Mouse (Mus musculus): Measurements from ENCODE around the gene Tbcd.
A peak's percentile ranks its signal among the peaks of the same experiment; 100 is the strongest.

Gene Tbcd

DNA sequence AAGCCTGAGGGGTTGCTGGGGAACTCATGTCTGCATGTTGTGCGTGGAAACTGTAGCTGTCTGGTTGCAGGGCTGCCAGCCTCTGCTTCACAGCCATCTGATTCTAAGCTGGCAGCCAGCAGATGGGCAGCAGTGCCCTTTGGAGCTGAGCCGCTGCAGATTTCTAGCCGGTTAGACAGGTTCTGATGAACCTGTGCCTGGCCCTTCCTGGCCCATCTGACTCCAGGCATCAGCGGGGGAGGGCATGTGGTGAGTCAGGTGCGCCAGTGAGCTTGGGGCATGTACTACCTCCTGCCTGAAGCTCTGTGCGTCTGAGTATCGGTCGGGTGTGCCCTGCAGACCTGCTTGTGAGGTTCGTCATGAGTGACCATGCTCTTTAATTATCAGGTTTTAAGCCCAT lies 92.2 kb downstream of the Tbcd start:
- DNase-seq, result peak; percentile 28

DNA sequence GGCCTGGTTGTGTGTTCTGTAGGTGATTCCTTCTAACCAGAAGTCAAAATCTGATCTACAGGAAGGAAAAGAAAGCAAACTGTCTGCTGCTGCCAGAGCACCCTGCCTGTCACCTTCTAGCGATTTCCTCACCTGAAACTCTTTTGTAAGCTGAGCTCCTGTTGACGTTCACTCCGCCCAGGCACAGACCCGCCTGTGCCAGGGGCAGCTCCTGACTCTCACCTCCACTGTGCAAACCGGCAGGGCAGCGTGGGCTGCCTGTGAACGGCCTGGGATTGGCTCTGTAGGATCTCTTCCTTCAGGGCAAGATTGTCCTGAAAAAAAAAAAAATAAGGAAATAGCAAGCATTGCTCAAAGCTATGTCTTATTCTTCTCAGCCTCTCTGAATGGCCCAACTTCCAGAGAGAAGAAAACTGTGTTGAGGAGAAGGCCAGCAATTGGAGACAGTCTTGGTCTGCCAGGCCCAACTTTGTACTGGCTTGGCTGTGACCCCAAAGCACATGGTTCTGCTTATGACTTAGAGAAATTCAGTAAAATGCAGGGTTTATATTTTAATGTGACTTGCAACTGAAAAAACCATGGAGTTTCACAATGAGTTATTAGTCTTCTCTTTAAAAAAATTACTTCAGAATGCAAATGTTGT lies 93.1 kb downstream of the Tbcd start:
- no peak for DNase-seq

DNA sequence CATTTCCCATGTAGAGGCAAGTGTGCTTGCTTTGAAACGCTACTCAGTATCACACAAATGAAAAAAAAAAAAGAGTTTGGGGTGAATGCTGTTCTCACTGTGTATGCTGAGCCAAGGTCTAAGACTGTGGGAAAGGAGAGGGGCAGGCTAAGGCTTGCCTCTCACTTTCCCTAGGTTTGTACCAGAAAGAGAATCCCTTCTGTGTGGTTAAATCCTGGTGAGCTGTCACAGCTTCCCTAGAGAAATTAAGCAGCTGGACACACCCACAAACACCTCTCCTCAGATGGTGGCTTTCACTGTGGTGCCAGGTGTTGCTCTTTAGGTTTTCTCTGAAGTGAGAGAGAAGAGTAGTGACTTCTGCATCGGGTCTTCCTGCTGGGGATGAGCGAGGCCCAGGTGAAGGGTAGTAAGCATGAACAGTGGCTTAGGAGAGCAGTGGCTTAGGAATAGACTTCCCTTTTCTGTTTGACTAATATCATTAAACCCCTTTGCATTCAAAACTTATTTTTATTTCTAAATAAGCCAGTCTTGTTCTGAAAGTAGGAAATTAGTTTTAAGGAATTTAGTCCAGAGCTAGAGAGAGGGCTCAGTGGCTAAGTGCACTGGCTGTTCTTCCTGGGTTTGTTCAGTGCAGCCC lies 93.8 kb downstream of the Tbcd start:
- no peak for DNase-seq

DNA sequence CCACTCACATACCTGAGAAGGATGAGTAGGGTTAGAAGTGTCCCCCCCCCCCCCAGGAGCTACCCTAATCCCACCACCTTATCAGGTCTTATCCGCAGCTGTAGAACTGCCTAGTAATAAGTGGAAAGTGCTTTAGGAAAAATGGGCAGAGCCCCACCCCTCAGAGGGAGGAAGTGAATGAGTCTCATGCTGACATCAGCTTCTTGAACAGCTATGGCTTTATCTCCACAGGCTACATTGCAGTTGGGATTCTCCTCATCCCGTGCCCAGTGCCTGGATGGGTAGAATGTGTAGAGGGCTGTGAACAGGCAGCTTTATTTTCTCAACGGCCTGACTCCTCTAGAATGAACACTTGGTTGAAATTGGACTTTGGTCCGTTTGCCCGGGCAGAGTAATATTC lies 95.5 kb downstream of the Tbcd start:
- no peak for DNase-seq

DNA sequence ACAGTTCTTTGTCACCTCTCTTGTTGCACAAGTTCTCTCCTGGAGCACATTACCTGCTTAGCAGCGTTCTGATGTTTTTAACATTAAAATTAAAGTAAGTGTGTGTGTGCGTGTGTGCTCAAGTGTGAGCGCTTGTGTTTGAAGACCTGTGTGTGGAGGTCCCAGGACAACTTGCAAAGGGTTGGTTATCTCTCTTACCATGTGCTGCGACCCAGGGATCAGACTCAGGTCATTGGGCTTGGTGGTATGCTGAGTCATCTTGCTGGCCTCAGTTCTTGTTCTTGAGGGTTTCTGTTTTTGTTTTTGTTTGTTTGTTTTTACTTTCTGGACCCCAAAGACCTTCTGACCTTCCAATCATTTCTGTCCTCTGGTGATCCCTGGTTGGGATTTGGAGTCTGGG lies 96.2 kb downstream of the Tbcd start:
- no peak for DNase-seq

DNA sequence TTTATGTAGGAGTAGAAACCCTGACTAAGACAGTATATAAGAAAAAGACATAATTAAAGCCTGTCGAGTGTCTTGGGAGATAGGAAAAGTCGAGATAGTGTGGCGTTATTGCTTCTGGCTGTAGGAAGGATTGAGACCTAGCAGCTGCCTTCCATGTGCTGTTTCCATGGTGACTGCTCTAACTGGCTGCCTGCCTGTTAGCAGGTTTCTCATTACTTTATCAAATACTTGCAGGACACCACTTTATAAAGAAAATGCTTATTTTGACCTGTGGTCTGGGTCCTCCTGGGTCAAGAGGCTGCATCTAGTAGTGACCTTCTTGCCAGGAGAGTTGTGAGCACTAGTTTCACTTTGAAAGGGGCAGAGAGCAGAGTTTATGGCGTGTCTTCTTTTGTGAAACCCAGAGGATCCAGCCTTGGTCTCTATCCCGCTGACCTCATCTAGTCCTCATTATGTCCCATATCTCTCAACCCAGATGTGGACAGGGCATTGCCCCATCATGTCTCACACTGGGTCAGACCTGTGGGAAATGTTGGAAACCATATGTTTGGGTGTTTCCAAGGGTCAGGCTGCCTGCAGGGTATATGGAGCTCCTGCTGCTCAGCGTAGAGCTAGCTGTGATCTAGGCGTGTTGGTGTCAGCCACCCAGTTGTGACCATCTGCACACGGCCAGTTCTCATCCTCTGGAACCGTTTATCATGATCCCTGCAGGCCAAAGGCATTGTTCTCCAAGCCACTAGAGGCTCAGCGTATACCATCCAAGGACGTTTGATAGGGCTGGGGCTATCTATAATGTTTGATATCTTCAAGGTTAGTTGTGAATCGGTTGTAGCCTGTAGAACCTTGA lies 97.5 kb downstream of the Tbcd start:
- no peak for DNase-seq

DNA sequence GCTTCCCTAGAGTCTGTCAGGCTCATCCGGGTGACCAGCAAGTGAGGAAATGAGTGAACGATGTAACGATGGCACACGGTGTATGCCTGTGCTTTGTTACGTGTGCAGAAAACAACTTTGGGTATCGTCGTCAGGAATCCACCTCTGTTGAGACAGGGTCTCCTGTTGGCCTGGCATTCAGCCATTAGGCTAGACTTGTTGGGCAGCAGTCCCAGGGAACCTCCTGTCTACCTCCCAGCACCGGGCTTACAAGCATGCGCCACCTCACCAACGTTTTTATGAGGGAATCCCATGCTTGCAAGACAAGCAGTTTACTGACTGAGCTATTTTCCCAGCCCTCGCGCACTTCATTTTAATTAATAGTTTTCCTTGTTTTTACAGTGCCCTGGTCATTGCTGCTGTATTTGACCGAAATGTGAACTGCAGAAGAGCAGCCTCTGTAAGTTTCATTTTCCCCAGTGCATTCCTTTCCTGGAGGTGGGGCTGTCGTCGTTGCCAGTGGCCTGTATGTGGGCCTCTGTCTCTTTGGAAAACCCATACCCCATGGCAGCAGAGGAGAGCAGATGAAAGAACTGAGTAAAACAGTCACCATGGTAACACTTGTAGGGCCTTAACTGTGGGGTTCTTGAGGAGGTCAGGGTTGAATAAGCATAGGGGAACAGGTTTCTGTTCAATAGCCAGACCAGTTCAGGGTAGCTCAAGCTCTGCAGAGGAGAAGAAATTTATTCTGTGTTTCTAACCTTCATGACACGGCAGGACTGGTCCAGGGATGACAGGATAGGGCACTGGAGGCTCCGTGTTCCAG lies 98.3 kb downstream of the Tbcd start:
- no peak for DNase-seq

DNA sequence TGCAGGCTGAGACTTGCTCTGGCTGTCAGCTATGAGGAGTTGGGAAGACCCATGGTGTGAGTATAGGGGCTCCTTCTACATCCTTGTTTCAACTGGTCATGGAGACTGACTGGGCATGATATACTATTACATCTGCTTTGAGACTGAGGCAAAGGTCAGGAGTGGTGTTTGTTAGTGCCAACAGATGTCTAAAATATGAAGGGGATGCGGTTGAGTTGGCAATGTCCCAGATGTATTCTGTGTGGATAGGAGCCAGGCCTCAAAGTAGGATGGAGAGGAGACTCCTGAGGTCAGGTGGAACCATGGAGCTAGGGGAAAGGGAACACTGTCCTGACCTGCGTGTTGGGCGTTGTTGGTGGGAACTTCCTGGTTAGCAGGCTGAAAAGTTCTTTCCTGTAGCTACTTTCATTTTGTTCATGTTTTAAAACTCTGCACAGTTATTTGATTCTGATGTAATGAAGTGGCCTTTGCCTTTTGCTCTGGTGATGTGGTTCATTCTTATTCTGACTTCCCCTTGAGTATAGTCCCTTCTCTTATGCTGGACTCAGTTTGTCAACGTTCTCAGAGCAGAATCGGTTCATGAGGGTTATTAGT lies 99.6 kb downstream of the Tbcd start:
- no peak for DNase-seq

DNA sequence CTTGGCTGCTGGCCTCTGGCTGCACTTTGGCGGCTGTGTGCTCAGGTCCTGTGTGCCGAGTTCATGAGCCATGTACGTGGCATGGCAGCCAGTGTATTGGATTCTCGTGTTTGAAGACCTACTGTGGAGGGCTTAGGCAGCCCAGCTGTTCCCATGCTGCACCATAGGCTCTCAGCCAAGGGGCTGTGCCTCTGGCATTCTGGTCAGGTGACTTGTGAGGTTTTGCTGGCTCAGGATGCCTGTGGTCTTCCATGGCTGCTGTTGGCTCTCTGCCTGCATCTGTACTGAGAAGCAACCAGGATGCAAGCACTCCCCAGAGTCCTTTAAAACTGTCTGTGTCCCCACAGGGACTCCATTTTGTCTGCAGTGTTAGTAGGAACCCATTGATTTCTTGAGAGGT lies 100.4 kb downstream of the Tbcd start:
- no peak for DNase-seq

DNA sequence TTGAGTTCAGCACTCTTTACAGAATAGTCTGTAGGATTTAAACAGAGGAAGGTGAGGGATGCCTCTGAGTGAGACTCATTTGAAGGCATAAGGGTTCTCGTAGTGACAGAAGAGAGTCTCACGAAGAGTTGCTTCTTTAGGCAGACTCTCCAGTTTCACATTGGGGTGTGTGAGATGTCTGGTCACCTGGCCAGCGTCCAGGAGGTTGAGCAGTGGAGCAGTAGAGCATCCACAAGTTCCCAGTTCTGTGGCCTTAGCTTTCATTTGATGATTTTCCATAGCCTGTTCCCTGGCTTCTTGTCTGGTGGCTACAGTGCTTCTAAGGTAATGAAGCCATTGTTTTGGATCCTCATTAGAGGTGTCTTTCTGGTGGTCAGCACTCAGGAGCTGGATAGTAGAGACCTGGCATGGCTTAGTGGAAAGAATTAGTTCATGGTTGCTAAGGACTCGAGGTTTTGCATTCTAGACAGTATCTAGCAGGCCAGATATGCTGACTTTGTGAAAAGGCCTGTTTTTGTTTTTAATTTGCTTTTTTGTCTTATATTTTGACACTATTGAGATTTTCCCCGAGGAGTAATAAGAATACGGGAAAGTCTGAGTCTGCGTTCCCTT lies 101.2 kb downstream of the Tbcd start:
- no peak for DNase-seq

DNA sequence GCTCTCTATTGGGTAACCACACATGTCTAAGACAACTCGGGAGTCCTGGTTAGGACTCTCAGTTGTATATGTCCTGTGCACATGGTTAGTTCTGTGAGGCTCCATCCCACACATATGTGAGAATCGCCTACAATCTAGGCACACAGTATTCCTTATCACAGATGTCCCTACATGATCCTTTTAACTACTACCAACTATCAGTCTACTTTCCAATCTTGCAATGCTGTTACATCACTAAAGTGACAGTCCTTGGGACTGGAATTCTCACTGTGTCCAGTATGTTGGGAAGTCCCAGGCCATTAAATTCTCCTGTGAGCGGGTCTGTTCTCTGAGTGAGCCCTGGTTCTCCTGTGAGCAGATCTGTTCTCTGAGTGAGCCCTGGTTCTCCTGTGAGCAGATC lies 101.7 kb downstream of the Tbcd start:
- DNase-seq, result no peak

DNA sequence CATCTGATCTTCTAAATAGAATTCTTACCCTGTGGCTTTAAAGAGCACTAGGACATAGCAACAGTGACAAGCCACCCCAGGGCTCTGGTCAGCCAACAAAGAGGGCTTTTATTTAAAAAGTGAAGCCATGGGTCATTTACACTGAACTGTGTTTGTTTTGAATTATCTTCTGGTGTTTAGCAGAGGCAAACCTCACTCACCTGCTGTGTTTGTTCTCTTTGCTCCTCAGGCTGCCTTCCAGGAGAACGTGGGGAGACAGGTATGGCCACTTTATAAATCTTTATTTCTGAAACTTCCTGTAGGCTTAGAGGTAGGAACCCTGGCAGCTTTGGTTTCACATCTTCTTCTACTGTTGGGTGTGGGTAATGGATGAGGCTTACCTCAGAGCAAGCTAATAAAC lies 105.0 kb downstream of the Tbcd start:
- DNase-seq, result no peak

DNA sequence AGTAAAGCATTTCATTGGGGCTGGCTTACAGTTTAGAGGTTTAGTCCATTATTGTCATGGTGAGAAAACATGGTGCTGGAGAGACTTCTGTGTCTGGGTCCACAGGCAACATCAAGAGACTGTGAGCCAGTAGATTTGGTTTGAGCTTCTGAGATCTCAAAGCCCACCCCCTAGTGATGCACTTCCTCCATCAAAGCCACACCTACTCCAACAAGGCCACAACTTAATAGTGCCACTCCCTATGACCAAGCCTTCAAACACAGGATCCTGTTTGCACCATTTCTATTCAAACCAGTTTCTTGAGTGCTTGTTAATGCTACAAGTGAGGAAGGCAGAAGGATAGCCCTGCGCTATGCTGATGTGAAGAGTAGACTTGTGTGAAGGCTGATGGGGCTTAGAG lies 106.2 kb downstream of the Tbcd start:
- DNase-seq, result no peak

DNA sequence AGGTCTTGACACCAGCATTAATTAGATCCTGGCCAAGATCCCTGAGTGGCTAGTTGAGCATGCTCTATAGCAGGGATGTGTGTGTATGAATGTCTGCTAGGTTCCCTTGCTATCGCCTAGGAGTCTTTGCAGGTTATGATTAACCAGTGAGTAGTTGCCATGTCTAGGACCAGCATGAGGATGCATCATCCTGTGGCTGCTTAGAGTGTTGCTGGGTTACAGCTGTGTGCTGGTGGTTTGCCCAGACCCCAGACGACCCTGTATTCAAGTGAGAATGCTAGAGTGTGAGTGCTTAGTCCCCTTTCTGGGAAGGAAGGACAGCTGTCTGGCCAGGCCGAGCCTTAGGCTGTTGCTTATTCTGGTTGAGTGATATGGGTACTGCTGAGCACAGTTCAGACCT lies 106.8 kb downstream of the Tbcd start:
- DNase-seq, result no peak

DNA sequence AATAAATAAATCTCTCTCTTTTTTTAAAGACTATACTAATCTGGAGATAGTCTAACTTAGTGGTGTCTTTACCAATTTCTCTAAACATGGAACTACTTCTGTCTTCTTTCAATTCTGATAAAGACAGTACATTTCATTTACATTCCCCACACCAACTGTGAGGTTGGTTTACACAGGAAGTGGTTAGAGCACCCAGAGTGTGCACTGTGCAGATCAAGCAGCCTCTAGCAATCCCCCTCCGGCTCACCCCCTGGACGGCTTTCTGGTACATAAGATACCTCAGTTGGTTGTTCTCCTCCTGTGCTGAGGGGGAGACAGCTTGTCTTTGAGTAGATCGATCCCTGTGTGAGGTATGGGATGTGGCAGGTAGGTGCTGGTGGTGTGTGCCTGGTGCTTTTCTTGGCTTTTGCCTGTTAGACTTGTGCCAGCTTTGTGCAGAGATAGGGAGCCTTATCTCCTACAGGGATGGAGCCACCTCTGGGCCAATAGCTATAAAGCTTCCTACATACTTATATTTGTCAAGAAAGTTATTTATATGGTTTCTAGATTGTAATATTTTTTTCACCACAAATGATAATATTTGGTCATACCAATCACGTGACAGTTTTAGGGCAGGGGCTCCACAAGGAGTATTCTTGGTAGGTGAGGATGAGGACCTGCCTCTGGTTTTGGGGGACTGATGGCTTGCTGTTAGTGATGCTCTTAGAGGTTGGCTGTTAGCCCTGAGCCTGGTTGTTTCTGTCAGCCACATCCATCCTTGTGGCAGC lies 108.0 kb downstream of the Tbcd start:
- DNase-seq, result no peak

DNA sequence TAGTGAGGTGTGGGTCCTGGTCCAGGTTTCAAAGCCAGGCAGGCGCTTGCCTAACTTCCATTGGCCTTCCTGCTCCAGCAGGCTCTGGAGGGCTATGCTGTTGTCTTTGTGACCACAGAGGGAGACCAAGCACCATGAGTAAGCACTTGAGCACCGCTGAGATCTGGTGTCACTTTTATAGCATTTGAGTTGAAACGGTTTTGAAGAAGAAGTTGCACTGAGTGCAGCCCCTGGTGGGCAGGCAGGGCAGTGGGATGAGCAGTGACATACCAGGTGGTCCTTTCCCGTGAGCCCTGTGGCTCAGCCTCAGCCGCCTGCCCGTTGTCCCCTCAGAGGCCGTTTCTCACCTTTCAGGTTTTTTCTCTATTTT lies 108.5 kb downstream of the Tbcd start:
- no peak for DNase-seq

DNA sequence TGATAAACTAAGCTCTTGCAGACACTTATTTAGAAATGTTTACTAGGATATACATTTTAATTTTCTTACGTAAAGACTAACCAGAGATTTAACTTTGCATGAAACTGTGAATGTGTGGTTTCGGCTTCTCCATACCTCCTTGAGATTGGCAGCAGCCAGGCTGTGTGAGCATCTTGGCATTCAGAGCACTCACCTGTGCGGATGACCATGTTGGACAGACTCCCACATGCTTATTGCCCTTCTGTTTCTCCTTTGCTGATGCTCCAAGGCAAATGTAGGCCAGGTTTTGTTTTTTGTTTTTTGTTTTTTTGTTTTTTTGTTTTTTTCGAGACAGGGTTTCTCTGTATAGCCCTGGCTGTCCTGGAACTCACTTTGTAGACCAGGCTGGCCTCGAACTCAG lies 111.6 kb downstream of the Tbcd start:
- no peak for DNase-seq

DNA sequence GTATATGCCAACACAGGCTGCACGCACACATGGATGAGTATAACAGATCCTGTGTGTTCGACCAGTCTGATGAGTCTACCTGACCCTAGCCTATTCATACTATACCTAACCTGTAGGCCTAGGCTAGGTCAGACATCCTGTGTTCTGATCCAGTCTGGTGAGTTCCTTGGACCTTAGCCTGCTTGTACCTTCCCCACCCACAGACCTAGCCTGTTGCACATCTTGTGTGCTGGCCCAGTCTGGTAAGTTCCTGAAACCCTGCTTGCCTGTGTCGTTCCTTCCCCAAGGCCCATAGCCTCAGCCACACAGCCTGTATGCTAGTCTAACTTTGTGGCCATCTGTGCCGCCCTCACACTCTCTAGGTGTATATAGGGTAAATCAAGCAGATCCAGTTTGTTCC lies 112.5 kb downstream of the Tbcd start:
- DNase-seq, result no peak

DNA sequence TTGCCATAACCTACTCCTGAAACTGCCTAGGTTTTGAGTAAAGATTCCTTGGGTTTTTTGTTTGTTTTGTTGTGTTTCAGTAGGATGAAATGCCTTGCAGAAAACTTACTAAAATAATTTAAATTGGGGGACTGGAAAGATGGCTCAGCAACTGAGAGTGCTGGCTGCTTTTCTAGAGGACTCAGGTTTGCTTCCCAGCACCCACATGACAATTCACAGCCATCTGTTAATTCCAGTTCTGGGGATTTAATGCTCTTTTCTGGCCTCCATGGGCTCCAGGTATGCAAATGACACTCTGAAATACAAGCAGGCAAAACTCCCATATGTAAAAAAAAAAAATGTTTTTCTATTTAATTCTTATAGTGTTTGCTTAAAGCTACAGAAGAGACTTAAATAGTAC lies 130.1 kb downstream of the Tbcd start:
- no peak for DNase-seq

DNA sequence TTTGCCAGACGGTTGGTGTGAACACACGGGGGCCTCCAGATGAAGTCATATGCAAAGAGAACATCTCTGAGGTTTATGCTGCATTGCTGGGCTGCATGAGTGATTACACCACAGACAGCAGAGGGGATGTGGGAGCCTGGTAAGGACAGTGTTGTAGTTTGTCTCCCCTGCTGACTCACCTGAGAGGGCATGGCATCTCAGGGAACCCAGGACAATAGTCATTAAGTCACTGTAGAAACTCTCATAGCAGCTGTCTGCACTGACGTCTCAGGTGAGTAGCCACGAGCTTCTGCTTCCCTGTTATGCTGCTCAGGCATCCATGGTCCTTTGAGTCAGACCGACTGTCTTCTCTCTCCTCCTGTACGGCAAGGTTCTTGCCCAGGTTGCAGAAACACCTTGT lies 145.5 kb downstream of the Tbcd start:
- no peak for DNase-seq

DNA sequence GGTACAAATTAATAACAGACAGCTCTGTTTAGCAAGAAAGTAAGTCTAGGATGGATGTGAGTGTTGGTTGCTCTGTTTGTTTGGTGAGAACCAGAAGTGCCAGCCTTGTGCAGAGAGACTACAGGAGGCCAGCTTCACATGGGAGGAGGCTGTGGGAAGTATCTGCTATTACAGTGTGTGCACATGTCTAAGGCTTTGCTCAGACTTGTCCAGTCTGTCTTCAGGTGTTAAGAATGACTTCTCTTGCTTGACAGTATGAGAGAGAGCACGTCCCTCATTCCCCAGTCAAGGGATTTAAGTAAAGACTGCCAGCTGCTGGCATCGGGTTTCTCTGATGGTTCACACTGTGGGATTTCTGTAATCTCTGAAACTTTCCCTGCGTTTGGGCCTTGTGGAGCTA lies 149.7 kb downstream of the Tbcd start:
- no peak for DNase-seq

DNA sequence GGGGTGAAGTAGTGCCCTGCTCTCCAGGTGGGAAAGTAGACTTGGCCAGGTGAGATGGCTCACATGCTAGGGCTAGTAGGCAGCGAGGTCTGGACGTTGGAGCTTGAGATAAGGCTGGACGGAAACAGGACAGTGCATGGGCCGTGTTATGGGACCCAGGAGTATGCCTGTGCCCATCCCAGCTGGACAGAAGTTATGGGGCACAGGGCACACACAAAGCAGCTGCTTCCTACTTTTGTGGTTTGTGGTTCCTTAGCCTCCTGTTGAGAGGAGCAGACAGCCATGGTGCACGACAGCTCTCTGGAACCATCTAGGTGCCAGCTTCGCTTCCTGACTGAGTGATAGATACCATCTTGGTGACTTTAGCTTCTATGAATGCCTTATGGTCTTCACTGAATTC lies 153.9 kb downstream of the Tbcd start:
- DNase-seq, result no peak

Data from lung, postnatal 14 days (tissue).